Mouse (Mus musculus): ENCODE data around the gene Rps6ka5. TPM values are rescaled to one million over a fixed set of nuclear protein-coding genes. Genes with fewer than 3 reads are reported as not detected.

Rps6ka5 gene
- polyA plus RNA-seq, 1 experiment: 1.9 TPM

GRCm38 (mm10) chr12:100505484-100505883 is 221.3 kb downstream of the Rps6ka5 start:
- Histone ChIP-seq H3K27me3 (ENCODE audit: control insufficient read depth, insufficient read depth, insufficient read length) (no peaks in the 10 kb centered on the region), H3K4me2 (ENCODE audit: low read depth) (no peak overlapping the region), H3ac (ENCODE audit: control insufficient read depth, insufficient read length) (no peak overlapping the region), H3K79me2 (ENCODE audit: control insufficient read depth, insufficient read depth) (no peaks in the 10 kb centered on the region), H3K4me3 (no peak overlapping the region), H3K36me3 (ENCODE audit: control insufficient read depth, insufficient read depth) (no peaks in the 10 kb centered on the region)
- TF ChIP-seq SRF (IDR thresholded peaks at IDR 0.05; ENCODE audit: control insufficient read depth, insufficient read length, low read depth) (no peak), E2F4 (IDR thresholded peaks at IDR 0.05; ENCODE audit: insufficient read depth) (no peak), MYOG (IDR thresholded peaks at IDR 0.05; ENCODE audit: control insufficient read depth in 1 of 3, insufficient read depth in 1 of 3, insufficient read length in 2 of 3, low read depth in 2 of 3) (no peak), TCF12 (IDR thresholded peaks at IDR 0.05; ENCODE audit: insufficient read depth, poor library complexity, severe bottlenecking) (no peak), MYOD1 (IDR thresholded peaks at IDR 0.05; ENCODE audit: control insufficient read depth in 1 of 3, insufficient read length in 2 of 3, low read depth in 2 of 3) (no peak), MAX (IDR thresholded peaks at IDR 0.05; ENCODE audit: low read depth) (no peak)

- Histone ChIP-seq H3K36me3 (ENCODE audit: control insufficient read depth, insufficient read depth) (peaks cover under 1% of the 10 kb centered on the region), H3ac (ENCODE audit: control insufficient read depth, insufficient read length) (no peak overlapping the region), H3K27me3 (ENCODE audit: control insufficient read depth, insufficient read depth, insufficient read length) (no peaks in the 10 kb centered on the region), H3K4me3 (no peak overlapping the region), H3K79me2 (ENCODE audit: control insufficient read depth, insufficient read depth) (no peaks in the 10 kb centered on the region), H3K4me2 (ENCODE audit: low read depth) (no peak overlapping the region)
- TF ChIP-seq SRF (IDR thresholded peaks at IDR 0.05; ENCODE audit: control insufficient read depth, insufficient read length, low read depth): no peak
- no peak for TF ChIP-seq TCF12 (IDR thresholded peaks at IDR 0.05; ENCODE audit: insufficient read depth, poor library complexity, severe bottlenecking)
- TF ChIP-seq POLR2AphosphoS2 (IDR thresholded peaks at IDR 0.05; ENCODE audit: insufficient read length, low read depth): no peak
- no peak for TF ChIP-seq TCF3 (IDR thresholded peaks at IDR 0.05; ENCODE audit: insufficient read length, low read depth)
- no peak for TF ChIP-seq E2F4 (IDR thresholded peaks at IDR 0.05; ENCODE audit: insufficient read depth)
- TF ChIP-seq CEBPB (IDR thresholded peaks at IDR 0.05; ENCODE audit: insufficient read depth, poor library complexity, severe bottlenecking): no peak
- TF ChIP-seq MYOG (IDR thresholded peaks at IDR 0.05; ENCODE audit: control insufficient read depth in 1 of 3, insufficient read depth in 1 of 3, insufficient read length in 2 of 3, low read depth in 2 of 3): no peak
- TF ChIP-seq MAX (IDR thresholded peaks at IDR 0.05; ENCODE audit: low read depth): no peak
- no peak for TF ChIP-seq USF1 (IDR thresholded peaks at IDR 0.05; ENCODE audit: low read depth)
- TF ChIP-seq REST (IDR thresholded peaks at IDR 0.05; ENCODE audit: insufficient read depth, insufficient read length): no peak
- no peak for TF ChIP-seq MYOD1 (IDR thresholded peaks at IDR 0.05; ENCODE audit: control insufficient read depth in 1 of 3, insufficient read length in 2 of 3, low read depth in 2 of 3)
- TF ChIP-seq POLR2A (IDR thresholded peaks at IDR 0.05; ENCODE audit: insufficient read length, low read depth): no peak
Measured at GRCm38 (mm10) chr12:100504585-100504984, 222.2 kb downstream of the Rps6ka5 start.

- peaks cover 4% of the 10 kb centered on the region for H3K36me3 ChIP-seq (ENCODE audit: control insufficient read depth, insufficient read depth)
- no peak overlapping the region for H3K4me2 ChIP-seq (ENCODE audit: low read depth)
Measured at GRCm38 (mm10) chr12:100503659-100504058, 223.1 kb downstream of the Rps6ka5 start.

GRCm38 (mm10) chr12:100502544-100502943 is 224.2 kb downstream of the Rps6ka5 start:
- no peak overlapping the region for H3ac ChIP-seq (ENCODE audit: control insufficient read depth, insufficient read length)
- peaks cover 12% of the 10 kb centered on the region for H3K36me3 ChIP-seq (ENCODE audit: control insufficient read depth, insufficient read depth)

More at GRCm38 (mm10) chr12:100503659-100504058, 223.1 kb downstream of the Rps6ka5 start:
- no peaks in the 10 kb centered on the region for H3K27me3 ChIP-seq (ENCODE audit: control insufficient read depth, insufficient read depth, insufficient read length)
- H3ac ChIP-seq (ENCODE audit: control insufficient read depth, insufficient read length): no peak overlapping the region
- no peak for TF ChIP-seq TCF3 (IDR thresholded peaks at IDR 0.05; ENCODE audit: insufficient read length, low read depth)
- no peak for TF ChIP-seq MYOD1 (IDR thresholded peaks at IDR 0.05; ENCODE audit: control insufficient read depth in 1 of 3, insufficient read length in 2 of 3, low read depth in 2 of 3)
- no peak for TF ChIP-seq CEBPB (IDR thresholded peaks at IDR 0.05; ENCODE audit: insufficient read depth, poor library complexity, severe bottlenecking)
- no peak for TF ChIP-seq POLR2A (IDR thresholded peaks at IDR 0.05; ENCODE audit: insufficient read length, low read depth)
- TF ChIP-seq MAX (IDR thresholded peaks at IDR 0.05; ENCODE audit: low read depth): no peak
- no peak for TF ChIP-seq E2F4 (IDR thresholded peaks at IDR 0.05; ENCODE audit: insufficient read depth)
- TF ChIP-seq REST (IDR thresholded peaks at IDR 0.05; ENCODE audit: insufficient read depth, insufficient read length): no peak
- TF ChIP-seq MYOG (IDR thresholded peaks at IDR 0.05; ENCODE audit: control insufficient read depth in 1 of 3, insufficient read depth in 1 of 3, insufficient read length in 2 of 3, low read depth in 2 of 3): no peak
- no peak for TF ChIP-seq USF1 (IDR thresholded peaks at IDR 0.05; ENCODE audit: low read depth)
- no peak for TF ChIP-seq SRF (IDR thresholded peaks at IDR 0.05; ENCODE audit: control insufficient read depth, insufficient read length, low read depth)
- no peak for TF ChIP-seq TCF12 (IDR thresholded peaks at IDR 0.05; ENCODE audit: insufficient read depth, poor library complexity, severe bottlenecking)
- TF ChIP-seq POLR2AphosphoS2 (IDR thresholded peaks at IDR 0.05; ENCODE audit: insufficient read length, low read depth): no peak
- no peaks in the 10 kb centered on the region for H3K79me2 ChIP-seq (ENCODE audit: control insufficient read depth, insufficient read depth)
- no peak overlapping the region for H3K4me3 ChIP-seq

GRCm38 (mm10) chr12:100501261-100501660 is 225.5 kb downstream of the Rps6ka5 start:
- no peaks in the 10 kb centered on the region for H3K79me2 ChIP-seq (ENCODE audit: control insufficient read depth, insufficient read depth)
- peaks cover 20% of the 10 kb centered on the region for H3K36me3 ChIP-seq (ENCODE audit: control insufficient read depth, insufficient read depth)
- H3ac ChIP-seq (ENCODE audit: control insufficient read depth, insufficient read length): no peak overlapping the region
- TF ChIP-seq TCF12 (IDR thresholded peaks at IDR 0.05; ENCODE audit: insufficient read depth, poor library complexity, severe bottlenecking) (no peak), POLR2A (IDR thresholded peaks at IDR 0.05; ENCODE audit: insufficient read length, low read depth) (no peak), REST (IDR thresholded peaks at IDR 0.05; ENCODE audit: insufficient read depth, insufficient read length) (no peak), POLR2AphosphoS2 (IDR thresholded peaks at IDR 0.05; ENCODE audit: insufficient read length, low read depth) (no peak), SRF (IDR thresholded peaks at IDR 0.05; ENCODE audit: control insufficient read depth, insufficient read length, low read depth) (no peak), MAX (IDR thresholded peaks at IDR 0.05; ENCODE audit: low read depth) (no peak), CEBPB (IDR thresholded peaks at IDR 0.05; ENCODE audit: insufficient read depth, poor library complexity, severe bottlenecking) (no peak), TCF3 (IDR thresholded peaks at IDR 0.05; ENCODE audit: insufficient read length, low read depth) (no peak), USF1 (IDR thresholded peaks at IDR 0.05; ENCODE audit: low read depth) (no peak), MYOD1 (IDR thresholded peaks at IDR 0.05; ENCODE audit: control insufficient read depth in 1 of 3, insufficient read length in 2 of 3, low read depth in 2 of 3) (no peak), E2F4 (IDR thresholded peaks at IDR 0.05; ENCODE audit: insufficient read depth) (no peak), MYOG (IDR thresholded peaks at IDR 0.05; ENCODE audit: control insufficient read depth in 1 of 3, insufficient read depth in 1 of 3, insufficient read length in 2 of 3, low read depth in 2 of 3) (no peak)
- no peak overlapping the region for H3K4me3 ChIP-seq
- H3K27me3 ChIP-seq (ENCODE audit: control insufficient read depth, insufficient read depth, insufficient read length): no peaks in the 10 kb centered on the region
- no peak overlapping the region for H3K4me2 ChIP-seq (ENCODE audit: low read depth)

More at GRCm38 (mm10) chr12:100502544-100502943, 224.2 kb downstream of the Rps6ka5 start:
- Histone ChIP-seq H3K27me3 (ENCODE audit: control insufficient read depth, insufficient read depth, insufficient read length) (no peaks in the 10 kb centered on the region), H3K4me2 (ENCODE audit: low read depth) (no peak overlapping the region), H3K4me3 (no peak overlapping the region), H3K79me2 (ENCODE audit: control insufficient read depth, insufficient read depth) (no peaks in the 10 kb centered on the region)
- no peak for TF ChIP-seq TCF3 (IDR thresholded peaks at IDR 0.05; ENCODE audit: insufficient read length, low read depth)
- no peak for TF ChIP-seq SRF (IDR thresholded peaks at IDR 0.05; ENCODE audit: control insufficient read depth, insufficient read length, low read depth)
- TF ChIP-seq MAX (IDR thresholded peaks at IDR 0.05; ENCODE audit: low read depth): no peak
- TF ChIP-seq REST (IDR thresholded peaks at IDR 0.05; ENCODE audit: insufficient read depth, insufficient read length): no peak
- TF ChIP-seq USF1 (IDR thresholded peaks at IDR 0.05; ENCODE audit: low read depth): no peak
- TF ChIP-seq E2F4 (IDR thresholded peaks at IDR 0.05; ENCODE audit: insufficient read depth): no peak
